ENCODE assay signal across 8 mouse cellular contexts in the genomic region with DNA sequence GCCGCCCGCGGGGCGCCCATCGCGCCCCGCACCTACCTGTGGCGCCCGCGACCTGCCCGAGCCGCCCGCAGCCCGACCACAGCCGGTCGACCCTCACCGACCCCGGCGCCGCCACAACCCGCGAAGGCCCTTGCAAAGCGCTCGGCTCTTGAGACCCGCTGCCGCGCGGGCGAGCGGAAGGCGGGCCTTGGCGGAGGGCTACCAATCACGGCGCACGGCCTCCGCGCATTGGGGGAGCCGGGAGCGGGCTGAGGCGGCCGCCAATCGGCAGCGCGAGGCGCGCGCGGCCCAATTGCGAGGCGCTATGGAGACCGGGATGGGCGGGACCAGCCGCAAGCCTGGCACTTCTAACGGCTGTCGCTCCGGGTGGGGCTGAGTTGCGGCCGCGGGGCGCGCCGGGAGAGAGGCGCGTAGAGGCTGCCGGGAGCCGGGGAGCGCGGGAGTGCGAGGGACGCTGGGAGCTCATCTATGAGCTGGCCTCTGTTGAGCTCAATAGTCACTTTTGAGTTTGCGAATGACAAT. TPM values are rescaled to one million over a fixed set of nuclear protein-coding genes. Genes with fewer than 3 reads are reported as not detected.
A peak's percentile ranks its signal among the peaks of the same experiment; 100 is the strongest.
DNase-seq lines count a peak whose midpoint lies in the region; ATAC-seq and TF ChIP-seq lines count a peak whose summit lies in the region.

Dgcr8 (minus strand) TSS at position 180 of the 522 bp plus-strand sequence.

- no peaks in the 10 kb centered on the region for H3K27me3 ChIP-seq in megakaryocyte, embryonic 14.5 days (replicated peaks)

- peak within 1 kb of the TSS; percentile 75 for H3K4me3 ChIP-seq in cortical plate, adult 2 months (ENCODE audit: insufficient read depth, low read length)
- H3K4me3 ChIP-seq in megakaryocyte, embryonic 14.5 days (replicated peaks) = peak within 1 kb of the TSS; percentile 95

- no peaks in the 10 kb centered on the region for H3K9me3 ChIP-seq in megakaryocyte, embryonic 14.5 days

- peak; percentile 47; the same call in 1 of the 2 replicates for TF ChIP-seq POLR2A in cortical plate, adult 2 months (IDR thresholded peaks at IDR 0.05; ENCODE audit: extremely low read depth, insufficient read depth, low read length)

- ATAC-seq in activated CD4-positive, CD25-positive, alpha-beta regulatory T cell, adult 4 months = peak; percentile 96

- H3K36me3 ChIP-seq in megakaryocyte, embryonic 14.5 days (replicated peaks; ENCODE audit: low read length) = peaks cover 26% of the 10 kb centered on the region

- no peak for TF ChIP-seq CTCF in cortical plate, adult 2 months (IDR thresholded peaks at IDR 0.05; ENCODE audit: extremely low read depth, insufficient read depth, low read length)

- peak within 1 kb of the TSS; percentile 69; the same call in 1 of the 2 replicates for H3K27ac ChIP-seq in cortical plate, adult 2 months (ENCODE audit: insufficient read depth, low read length)

- H3K4me1 ChIP-seq in cortical plate, adult 2 months (ENCODE audit: control insufficient read depth, insufficient read depth, low read length) = peaks cover 6% of the 10 kb centered on the region; the same call in 1 of the 2 replicates
- peaks cover 38% of the 10 kb centered on the region for H3K4me1 ChIP-seq in megakaryocyte, embryonic 14.5 days

- peak; percentile 97 for DNase-seq in gastrocnemius, adult 8-10 months (ENCODE audit: low spot score in 2 of 2)
- DNase-seq in hindlimb bud, embryonic 11.5 days (ENCODE audit: extremely low spot score, low read depth, low spot score) = peak; percentile 78
- peak; percentile 93 to 98 for DNase-seq in left cerebral cortex, adult 8-10 months (ENCODE audit: low spot score in 2 of 2)
- peak; percentile 99 for DNase-seq in right cerebral cortex, postnatal 10 days (ENCODE audit: low spot score in 2 of 2)
- DNase-seq in urinary bladder, postnatal 25 days (ENCODE audit: low spot score) = peak; percentile 94

RNA-seq across cellular contexts. Expression of gene Dgcr8, which starts in this region (rescaled TPM):
- polyA plus RNA-seq in activated CD4-positive, CD25-positive, alpha-beta regulatory T cell, adult 4 months (2017; shearing (Covaris generic)) = 10 to 100 TPM; 22.0 to 24.5 TPM
- polyA plus RNA-seq in cortical plate, adult 2 months (2012; rRNA removed) = 36.3 and 40.9 TPM in 2 replicates
- total RNA-seq in gastrocnemius, adult 8-10 months (2022) = 10 to 100 TPM; 10.7 to 14.7 (median 12.5) TPM
- total RNA-seq in left cerebral cortex, adult 8-10 months (2022) = 10 to 100 TPM; 35.5 to 42.7 (median 39.4) TPM
- 0.77 and 2.5 TPM in 2 replicates for polyA plus RNA-seq in megakaryocyte, embryonic 14.5 days (2012; ENCODE audit: insufficient read depth, low replicate concordance)

Comparison
In these comparisons a context has a peak if more than half of its experiments do, and no peak if none do; other contexts are left out.
1. Peak in every context shown above with its lines: DNase-seq, ATAC-seq, H3K4me3 ChIP-seq and H3K27ac ChIP-seq.